Mouse (Mus musculus): Measurements from ENCODE around the gene Ccdc124.
"Not testable (repeated sequence)": the region's sequence is repeated elsewhere in the genome, so short reads cannot be mapped to it uniquely, and the experiment has no call there.

The Ccdc124 gene

GRCm38 (mm10) chr8:70843941-70844340 is 29.8 kb downstream of the Ccdc124 start:
- no peak for DNase-seq

- DNase-seq, result no peak
These were observed 30.4 kb downstream of the Ccdc124 start for GRCm38 (mm10) chr8:70843214-70843773.

- no peak for DNase-seq
These were observed 31.3 kb downstream of the Ccdc124 start for GRCm38 (mm10) chr8:70842484-70842883.

DNA sequence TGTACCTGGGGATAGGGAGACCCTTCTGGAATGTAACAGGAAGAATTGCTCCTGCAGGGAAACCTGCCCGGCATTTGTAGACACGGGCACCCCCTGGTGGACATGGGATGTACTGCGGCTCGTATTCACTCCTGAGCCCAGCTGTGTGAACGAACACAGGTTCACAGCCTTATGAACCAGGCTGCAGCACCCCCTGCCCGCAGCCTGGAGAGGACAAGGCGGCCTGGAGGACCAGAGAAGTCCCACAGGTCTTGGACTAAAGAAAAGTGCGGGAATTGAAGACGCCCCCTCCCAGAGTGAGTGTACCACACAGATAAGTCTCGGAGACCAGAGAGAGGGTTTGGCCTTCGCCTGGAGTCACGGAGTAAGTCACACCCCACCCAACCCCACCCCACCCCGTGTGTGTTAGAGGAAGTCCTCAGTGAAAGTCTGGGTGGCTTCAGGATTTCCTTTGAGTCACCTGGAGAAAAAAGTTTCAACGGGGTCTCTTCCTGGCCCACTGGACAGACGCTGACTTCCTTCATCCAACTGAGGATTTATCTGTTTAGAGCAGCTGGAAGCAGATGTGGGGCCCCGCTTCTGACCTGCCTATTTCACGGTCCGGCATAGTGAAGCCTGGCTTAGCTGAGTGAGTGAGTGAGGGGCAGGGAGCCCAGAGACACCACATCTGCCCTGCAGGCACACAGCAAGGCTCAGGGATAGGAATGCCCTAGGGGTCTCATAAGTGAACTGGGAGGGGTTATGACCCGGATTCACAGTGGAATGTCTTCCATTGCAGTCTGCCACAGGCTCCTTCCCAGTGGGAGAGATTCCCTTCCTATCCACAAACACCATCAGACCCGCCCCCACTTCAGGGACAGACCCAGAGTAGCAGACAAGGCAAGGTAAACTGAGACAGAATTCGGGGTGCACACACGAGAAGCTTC is 32.3 kb downstream of the Ccdc124 start:
- DNase-seq, result peak; percentile 96

DNA sequence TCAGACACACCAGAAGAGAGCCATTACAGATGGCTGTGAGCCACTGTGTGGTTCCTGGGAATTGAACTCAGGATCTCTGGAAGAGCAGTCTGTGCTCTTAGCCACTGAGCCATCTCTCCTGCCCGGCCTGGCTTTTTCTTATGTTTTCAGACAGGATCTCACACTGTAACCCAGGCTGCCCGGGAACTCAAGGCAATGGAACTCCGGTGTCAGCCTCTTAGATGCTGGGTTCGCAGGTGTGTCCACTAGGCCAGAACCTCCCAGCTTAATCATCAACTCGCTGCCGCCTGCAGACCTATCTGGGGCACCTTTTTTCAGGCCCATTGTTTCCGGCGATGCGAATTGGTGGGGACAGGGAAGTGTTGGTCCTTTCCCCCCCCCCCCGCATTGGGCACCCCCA is 33.1 kb downstream of the Ccdc124 start:
- peak; percentile 71 for DNase-seq

DNA sequence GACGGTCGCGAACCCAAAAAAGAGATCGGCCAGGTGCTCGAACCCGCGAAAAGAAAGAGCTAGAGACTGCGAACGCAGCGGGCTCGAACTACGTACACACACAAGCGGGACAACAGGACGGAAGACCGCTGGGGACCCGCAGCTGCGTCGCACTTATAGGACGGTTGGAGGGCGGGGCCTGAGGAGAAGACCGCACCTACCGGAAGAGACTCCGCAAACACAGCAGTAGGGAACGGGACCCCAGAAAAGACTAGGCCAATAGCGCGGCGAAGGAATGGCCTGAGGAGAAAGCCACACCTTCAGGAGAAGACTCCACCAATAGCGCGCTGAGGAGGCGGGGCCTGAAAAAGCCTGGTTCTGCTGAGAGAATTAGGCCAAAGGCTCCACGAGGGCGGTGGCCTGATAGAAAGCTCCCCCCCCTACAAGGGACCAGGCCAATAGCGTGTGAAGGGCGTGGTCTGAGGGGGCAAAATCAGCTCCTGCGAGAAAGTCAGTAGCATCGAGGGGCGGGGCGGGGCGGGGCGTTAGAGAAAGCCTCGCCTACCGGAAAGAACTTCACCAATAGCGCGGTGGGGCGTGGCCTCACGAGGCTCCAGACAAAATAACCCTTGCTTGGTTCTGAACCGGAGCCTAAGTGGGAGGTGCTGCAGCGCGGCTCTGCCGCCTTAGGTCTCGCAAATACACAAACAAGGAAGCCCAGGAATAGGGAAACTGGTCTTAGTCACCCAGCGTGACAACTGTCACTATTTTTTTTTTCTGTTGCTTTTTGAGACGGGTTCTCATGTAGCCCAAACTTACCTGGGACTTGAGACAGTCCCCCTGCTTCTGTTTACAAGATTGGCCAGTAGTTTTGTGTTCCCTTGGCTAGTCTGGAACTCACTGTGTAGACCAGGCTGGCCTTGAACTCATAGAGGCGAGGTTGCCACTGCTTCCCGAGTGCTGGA is 34.1 kb downstream of the Ccdc124 start, which contains the start of gene Arrdc2:
Arrdc2 (minus strand) TSS at position 313 of the 944 bp plus-strand sequence.
- DNase-seq, result peak; percentile 99

DNA sequence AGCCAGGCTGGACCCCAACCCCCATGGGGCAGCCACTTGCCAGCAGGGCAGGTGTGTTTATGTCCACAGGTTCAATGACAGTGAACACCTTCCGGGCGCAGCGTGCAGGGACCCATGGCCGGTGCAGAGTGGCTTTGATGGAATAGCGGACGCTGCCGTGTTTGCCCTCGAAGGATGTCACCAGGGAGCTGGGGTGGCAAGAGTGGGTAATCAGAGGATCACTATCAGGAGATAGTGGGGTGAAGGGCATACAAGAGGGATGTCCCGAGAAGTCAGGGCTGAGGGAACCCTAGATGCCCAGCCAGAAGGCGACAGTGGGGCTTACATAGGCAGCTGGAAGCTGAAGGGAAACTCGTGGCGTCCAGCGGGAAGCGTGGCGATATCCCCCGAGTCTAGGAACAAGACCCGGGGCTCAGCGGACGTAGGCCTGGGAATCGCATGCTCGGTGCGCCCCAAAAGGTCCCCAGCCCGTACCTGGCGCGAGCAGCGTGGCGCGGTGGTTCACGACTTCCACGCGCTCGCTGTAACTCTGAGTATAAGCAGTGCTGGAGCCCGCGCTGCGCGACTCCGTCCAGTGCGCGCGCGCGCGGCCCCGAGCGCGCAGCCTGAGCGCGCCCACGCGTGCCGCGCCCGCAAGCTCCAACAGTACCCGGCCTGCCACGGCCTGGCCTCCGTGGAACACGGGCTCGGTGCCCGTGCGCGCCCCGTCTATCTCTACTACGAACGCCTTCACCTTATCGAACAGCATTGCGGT is 34.9 kb downstream of the Ccdc124 start:
- DNase-seq, result no peak

DNA sequence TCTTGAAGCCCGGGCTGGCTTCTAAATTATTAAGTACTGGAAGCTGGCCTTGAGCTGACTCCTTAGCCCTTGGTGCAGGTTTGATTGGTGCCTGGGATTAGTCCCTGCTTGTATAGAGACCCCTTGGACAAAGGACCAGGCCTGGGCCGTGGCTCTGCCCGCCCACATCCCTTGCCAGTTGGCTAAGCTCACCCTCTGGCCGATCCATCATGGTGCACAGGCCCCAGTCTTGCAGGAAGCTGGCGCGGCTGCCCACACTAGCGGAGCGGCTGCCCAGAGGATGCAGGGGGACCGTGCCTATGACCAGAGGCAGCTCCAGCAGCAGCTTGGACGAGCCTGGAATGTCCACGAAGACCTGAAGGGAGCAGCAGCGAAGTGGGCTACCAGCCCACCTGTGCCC is 37.1 kb downstream of the Ccdc124 start:
- no peak for DNase-seq

GRCm38 (mm10) chr8:70834071-70834470 is 39.7 kb downstream of the Ccdc124 start:
- DNase-seq, result no peak

DNA sequence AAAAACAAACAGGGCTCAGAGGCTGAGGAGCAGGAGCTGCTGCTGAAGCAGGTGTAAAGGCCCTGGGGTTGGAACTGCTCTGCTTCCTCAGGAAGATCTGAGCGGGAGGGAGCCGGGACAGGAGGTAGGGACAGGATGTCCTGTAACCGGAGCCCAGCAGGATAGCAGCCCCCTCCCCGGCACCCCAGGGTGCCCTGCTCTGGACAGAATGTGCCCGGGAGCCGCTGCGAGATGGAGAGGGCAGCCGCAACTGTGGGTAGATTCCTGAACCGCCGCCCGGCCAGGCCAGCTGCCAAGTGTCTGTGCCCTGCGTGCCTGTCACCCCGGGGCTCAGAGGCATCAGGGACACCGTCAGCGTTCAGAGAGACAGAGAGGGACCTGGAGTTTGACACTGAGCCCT is 40.2 kb downstream of the Ccdc124 start:
- peak; percentile 72 for DNase-seq

GRCm38 (mm10) chr8:70833018-70833482 is 40.7 kb downstream of the Ccdc124 start:
- peak; percentile 59 for DNase-seq

DNA sequence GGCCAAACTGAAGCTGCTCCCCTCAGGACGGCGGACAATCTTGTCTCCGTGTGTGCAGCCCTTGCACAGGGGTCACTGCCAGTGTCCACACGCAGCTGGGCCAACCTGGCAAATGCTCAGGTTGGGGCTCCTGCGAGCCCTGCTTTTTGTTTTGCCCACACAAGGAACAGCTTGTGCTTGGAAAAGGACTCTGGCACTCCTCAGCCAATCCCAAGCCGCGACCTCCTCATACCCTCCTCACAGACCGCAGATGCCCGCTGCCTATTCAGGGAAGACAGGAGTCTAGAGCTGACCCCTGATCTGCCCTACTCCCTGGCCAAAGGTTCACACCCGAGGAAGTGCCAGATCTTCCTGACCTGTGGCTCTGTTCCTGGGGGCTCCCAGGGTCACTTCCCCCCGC is 41.4 kb downstream of the Ccdc124 start:
- DNase-seq, result peak; percentile 14

GRCm38 (mm10) chr8:70831517-70831916 is 42.2 kb downstream of the Ccdc124 start:
- DNase-seq, result no peak

DNA sequence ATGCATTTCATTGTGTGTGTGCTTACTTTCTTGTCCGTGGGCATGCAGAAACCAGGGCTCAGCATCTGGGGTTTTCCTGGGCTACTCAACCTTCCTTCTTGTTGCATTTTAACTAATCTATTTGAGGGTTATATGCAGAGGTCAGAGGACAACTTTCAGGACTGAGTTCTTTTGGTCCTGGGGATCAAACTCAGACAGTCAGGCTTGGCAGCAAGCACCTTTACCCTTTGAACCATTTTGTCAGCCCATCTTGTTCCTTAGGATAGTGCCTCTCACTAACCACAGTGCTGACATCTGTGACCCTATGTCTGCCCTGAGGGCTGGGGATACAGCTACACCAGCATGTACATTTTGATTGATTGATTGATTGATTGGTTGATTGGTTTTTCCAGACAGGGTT is 45.9 kb downstream of the Ccdc124 start:
- no peak for DNase-seq

DNA sequence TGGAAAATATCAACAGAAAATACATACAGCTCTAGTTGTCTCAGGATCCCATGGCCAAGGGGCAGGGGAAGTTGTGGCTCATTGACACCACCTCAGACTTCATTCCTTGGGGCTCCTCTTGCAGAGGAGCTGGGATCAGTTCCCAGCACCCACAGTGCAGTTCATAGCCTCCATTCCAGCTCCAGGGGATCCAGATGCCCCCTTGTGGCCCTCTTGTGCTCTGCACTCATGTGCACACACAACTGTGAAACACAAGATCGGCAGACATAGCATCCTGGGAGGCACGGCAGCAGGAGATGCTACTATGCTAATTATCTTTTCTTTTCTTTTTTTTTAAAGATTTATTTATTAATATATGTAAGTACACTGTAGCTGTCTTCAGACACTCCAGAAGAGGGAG is 46.7 kb downstream of the Ccdc124 start:
- no peak for DNase-seq

DNA sequence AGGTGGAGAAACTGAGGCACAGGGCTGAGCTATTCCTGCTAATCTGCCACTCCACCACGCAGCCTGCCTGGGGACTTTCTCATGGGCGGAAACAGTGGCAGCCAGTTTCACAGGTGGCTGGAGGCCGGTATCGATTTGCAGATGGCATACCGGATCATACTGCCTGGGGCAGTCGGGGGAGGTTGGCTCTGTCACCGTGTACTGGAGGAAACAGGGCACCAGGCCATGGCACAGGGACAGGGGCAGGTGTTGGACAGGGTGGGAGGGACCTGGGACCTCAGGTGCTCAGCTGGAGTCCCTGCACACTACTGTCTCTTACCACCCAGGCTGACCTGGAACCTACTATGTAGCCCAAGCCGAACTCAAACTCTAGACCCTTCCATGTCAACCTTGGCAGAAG is 47.9 kb downstream of the Ccdc124 start:
- DNase-seq, result no peak

DNA sequence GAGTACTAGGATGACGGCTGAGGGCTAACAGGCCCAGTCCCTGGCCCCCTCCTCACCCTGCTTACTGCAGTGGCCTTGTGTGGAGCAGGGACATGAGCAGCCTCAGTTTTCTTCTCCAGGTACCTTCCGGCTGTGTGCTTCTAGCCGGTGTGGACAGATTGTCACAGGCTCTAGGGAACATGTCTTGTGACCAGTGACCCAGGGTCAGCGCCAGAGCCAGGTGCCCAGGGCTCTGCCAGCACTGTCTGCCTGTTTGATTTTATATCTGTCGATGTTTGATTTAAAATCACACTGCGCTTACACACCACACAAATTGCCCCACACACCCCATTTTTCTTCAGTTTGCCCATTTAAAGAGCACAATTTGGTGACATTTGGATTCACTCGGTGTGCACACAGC is 49.9 kb downstream of the Ccdc124 start:
- DNase-seq, result no peak

DNA sequence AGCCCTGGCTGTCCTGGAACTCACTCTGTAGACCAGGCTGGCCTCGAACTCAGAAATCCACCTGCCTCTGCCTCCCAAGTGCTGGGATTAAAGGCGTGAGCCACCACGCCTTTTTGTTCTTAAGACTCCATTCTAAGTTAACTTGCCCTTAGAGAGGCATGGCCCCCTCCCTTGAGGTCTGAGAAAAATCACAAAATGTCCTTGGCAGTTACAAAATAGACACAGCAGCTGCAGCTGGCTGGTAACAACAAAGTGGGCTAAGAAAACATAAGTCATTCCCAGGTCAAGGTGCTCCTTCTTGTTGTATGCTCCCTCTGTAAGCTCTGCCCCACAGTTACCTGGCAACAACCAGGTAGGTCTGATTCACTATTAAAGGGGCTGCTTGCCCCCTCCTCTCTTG is 51.1 kb downstream of the Ccdc124 start:
- DNase-seq, result not testable (repeated sequence)

DNA sequence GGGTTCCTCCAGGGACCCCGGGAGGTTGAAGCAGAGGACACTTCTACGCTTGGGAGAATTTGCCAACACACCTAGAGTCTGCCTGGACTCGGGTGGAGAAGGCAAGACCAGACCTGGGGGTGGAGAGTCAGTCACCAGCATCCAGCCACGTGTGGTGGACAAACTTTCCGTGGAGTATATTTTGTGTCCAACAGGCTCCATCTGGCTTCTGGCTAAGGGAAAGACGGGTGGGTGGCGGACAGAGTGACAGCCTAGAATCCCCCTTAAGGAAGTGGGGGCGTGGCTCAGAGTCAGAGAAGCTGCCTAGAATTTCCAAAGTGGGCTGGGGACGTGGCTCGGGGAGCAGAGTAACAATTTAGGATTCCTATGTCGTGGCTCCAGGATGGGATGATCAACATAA is 51.7 kb downstream of the Ccdc124 start:
- DNase-seq, result no peak

GRCm38 (mm10) chr8:70821399-70821962 is 52.3 kb downstream of the Ccdc124 start:
- peak; percentile 79 for DNase-seq

DNA sequence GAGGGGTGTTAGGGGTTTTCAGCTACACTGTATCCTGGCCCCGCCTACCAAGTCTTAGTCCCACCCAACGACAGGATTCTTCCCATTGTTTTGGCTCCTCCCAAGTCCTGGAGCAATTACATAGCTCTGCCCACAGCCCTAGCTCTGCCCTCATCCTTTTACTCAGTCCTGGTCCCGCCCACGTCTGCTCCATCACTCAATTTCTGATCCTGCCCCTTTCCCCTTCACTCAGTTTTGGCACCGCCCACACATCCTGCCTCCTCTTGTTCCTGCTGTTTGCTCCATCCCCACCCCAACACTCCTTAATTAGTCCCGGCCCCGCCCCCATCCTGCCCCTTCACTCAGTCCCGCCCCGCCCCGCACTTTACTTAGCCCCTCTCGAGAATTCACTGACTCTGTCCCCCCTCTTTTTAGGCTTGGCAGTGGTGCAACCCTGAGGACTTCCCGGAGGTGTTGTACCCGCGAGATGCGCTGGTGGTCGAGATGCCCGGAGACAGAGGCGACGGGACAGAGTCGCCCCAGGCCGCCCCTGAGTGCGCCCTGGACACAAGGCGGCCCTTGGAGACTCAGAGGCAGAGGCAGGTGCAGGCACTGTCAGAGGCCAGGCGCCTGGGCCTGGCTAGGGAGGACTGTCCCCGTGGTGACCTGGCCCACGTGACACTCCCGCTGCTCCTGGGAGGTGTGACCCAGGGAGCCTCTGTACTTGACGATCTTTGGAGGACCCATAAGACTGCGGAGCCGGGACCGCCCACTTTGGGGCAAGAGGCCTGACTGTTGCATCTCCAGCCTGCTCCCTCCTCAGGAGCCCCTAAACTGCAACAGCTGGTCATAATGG is 53.4 kb downstream of the Ccdc124 start:
- peak; percentile 70 for DNase-seq
